Mouse (Mus musculus) spleen, postnatal 10 days (tissue): Measurements from ENCODE around the gene Rdh9.

ENCODE experiments used
- DNase-seq, 2 experiments: peaks; one replicate each; pipeline ENCODE4 v3.0.0; 2021 to 2022; ENCODE audit warnings: low spot score in 2 of 2

Rdh9 gene

DNA sequence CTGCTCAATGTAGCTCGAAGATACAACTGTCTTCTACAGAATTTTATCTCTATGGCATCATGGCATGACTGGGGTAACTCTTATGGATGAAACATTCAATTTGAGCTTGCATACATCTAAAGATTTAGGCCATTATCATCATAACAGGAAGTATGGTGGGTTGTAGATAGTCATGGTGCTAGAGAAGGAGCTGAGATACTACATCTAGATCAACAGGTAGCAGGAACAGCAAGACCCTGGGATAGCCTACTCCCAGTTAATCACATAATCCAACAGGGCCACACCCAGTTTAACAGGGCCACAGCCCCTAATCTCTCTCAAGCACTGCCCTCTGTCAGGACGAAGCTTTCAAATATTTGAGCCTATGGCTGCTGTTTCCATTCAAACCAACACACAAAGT lies 64.6 kb downstream of the Rdh9 start:
- no peak for DNase-seq
